Mouse (Mus musculus): ENCODE measurements around the gene Zfp583.
"Not testable (repeated sequence)": the region's sequence is repeated elsewhere in the genome, so short reads cannot be mapped to it uniquely, and the experiment has no call there.

Gene Zfp583

GRCm38 (mm10) chr7:6331233-6331956, at the start of gene Zfp583:
Gene Zfp583, minus strand, starts transcription at chr7:6331285.
- in situ Hi-C loops (cut with MboI) = no loop called here

GRCm38 (mm10) chr7:6378441-6378840, 47.4 kb upstream of the Zfp583 start:
- in situ Hi-C loops (cut with MboI) = no loop called here

- in situ Hi-C loops (cut with MboI) = loop anchor here (25.0 kb wide), 1 partner anchor 814 kb away; no protein-coding TSS in a partner anchor
Measured at GRCm38 (mm10) chr7:6372993-6373392, 41.9 kb upstream of the Zfp583 start.

- in situ Hi-C loops (cut with MboI) = loop anchor here (25.0 kb wide), 1 partner anchor 818 kb away; no protein-coding TSS in a partner anchor
Measured at GRCm38 (mm10) chr7:6369460-6369859, 38.4 kb upstream of the Zfp583 start.

- in situ Hi-C loops (cut with MboI) = loop anchor here (25.0 kb wide), 1 partner anchor 819 kb away; no protein-coding TSS in a partner anchor
Measured at GRCm38 (mm10) chr7:6368146-6368545, 37.1 kb upstream of the Zfp583 start.

GRCm38 (mm10) chr7:6367185-6367584, 36.1 kb upstream of the Zfp583 start:
- in situ Hi-C loops (cut with MboI) = loop anchor here (25.0 kb wide), 1 partner anchor 820 kb away; no protein-coding TSS in a partner anchor

GRCm38 (mm10) chr7:6364761-6365160, 33.7 kb upstream of the Zfp583 start:
- in situ Hi-C loops (cut with MboI) = loop anchor here (25.0 kb wide), 1 partner anchor 823 kb away; no protein-coding TSS in a partner anchor

- in situ Hi-C loops (cut with MboI) = loop anchor here (25.0 kb wide), 1 partner anchor 824 kb away; no protein-coding TSS in a partner anchor
Measured at GRCm38 (mm10) chr7:6363047-6363488, 32.0 kb upstream of the Zfp583 start, which contains the start of gene Zfp78. Gene Zfp78, plus strand, starts transcription at chr7:6363280.

GRCm38 (mm10) chr7:6362268-6363046, 31.4 kb upstream of the Zfp583 start:
- in situ Hi-C loops (cut with MboI) = loop anchor here (25.0 kb wide), 1 partner anchor 825 kb away; no protein-coding TSS in a partner anchor

- in situ Hi-C loops (cut with MboI) = loop anchor here (25.0 kb wide), 1 partner anchor 826 kb away; no protein-coding TSS in a partner anchor
Measured at GRCm38 (mm10) chr7:6361756-6362155, 30.7 kb upstream of the Zfp583 start.

- in situ Hi-C loops (cut with MboI) = loop anchor here (25.0 kb wide), 1 partner anchor 827 kb away; no protein-coding TSS in a partner anchor
Measured at GRCm38 (mm10) chr7:6360477-6361060, 29.5 kb upstream of the Zfp583 start.

GRCm38 (mm10) chr7:6358937-6359590, 28.0 kb upstream of the Zfp583 start:
- in situ Hi-C loops (cut with MboI) = loop anchor here (5.0 to 25.0 kb wide), 3 partner anchors 576 to 938 kb away; no protein-coding TSS in a partner anchor

GRCm38 (mm10) chr7:6358121-6358520, 27.0 kb upstream of the Zfp583 start:
- in situ Hi-C loops (cut with MboI) = loop anchor here (5.0 to 25.0 kb wide), 3 partner anchors 577 to 939 kb away; no protein-coding TSS in a partner anchor

- in situ Hi-C loops (cut with MboI) = no loop called here
Measured at GRCm38 (mm10) chr7:6344124-6344523, 13.0 kb upstream of the Zfp583 start.

GRCm38 (mm10) chr7:6343501-6344071, 12.5 kb upstream of the Zfp583 start, which contains the start of gene Gm3854:
Gene Gm3854, plus strand, starts transcription at chr7:6343759.
- in situ Hi-C loops (cut with MboI) = no loop called here

- in situ Hi-C loops (cut with MboI) = no loop called here
Measured at GRCm38 (mm10) chr7:6339865-6340264, 8.8 kb upstream of the Zfp583 start.

- in situ Hi-C loops (cut with MboI) = no loop called here
Measured at GRCm38 (mm10) chr7:6330458-6331232, 440 bp downstream of the Zfp583 start.

- in situ Hi-C loops (cut with MboI) = not testable (repeated sequence)
Measured at GRCm38 (mm10) chr7:6300796-6301195, 30.3 kb downstream of the Zfp583 start.

- in situ Hi-C loops (cut with MboI) = not testable (repeated sequence)
Measured at GRCm38 (mm10) chr7:6291121-6291520, 40.0 kb downstream of the Zfp583 start.
